In genomic region chr12:79442126-79442525, GRCm38 (mm10) we compare ENCODE assay signal across 18 mouse cellular contexts.
A peak's percentile ranks its signal among the peaks of the same experiment; 100 is the strongest.
DNase-seq lines count a peak whose midpoint lies in the region; ATAC-seq and TF ChIP-seq lines count a peak whose summit lies in the region.
"Had no signal": no experiment of that assay in that cellular context is flagged by ENCODE, and none has a peak within 500 bp of the region (broad histone marks: within the 10 kb centered on the region; RNA-seq: fewer than 3 reads in every experiment).

No protein-coding gene starts in this region.

- H3K27me3 ChIP-seq in liver, postnatal 0 days (ENCODE audit: insufficient read depth, low read length) = no peaks in the 10 kb centered on the region
- no peaks in the 10 kb centered on the region for H3K27me3 ChIP-seq in small intestine, adult 2 months (ENCODE audit: control insufficient read depth, insufficient read depth, low read length)
- H3K27me3 ChIP-seq in hindbrain, embryonic 14.5 days (ENCODE audit: control insufficient read depth, insufficient read depth, low read length) = no peaks in the 10 kb centered on the region
- H3K27me3 ChIP-seq: forebrain, embryonic 12.5 days; heart, embryonic 12.5 days had no signal

- no peak for TF ChIP-seq EP300 in liver, postnatal 0 days (IDR thresholded peaks at IDR 0.05; ENCODE audit: low read depth)

- H3K9me3 ChIP-seq in liver, postnatal 0 days (ENCODE audit: low read length) = no peaks in the 10 kb centered on the region
- no peaks in the 10 kb centered on the region for H3K9me3 ChIP-seq in hindbrain, embryonic 14.5 days (ENCODE audit: control insufficient read depth, low read length)
- H3K9me3 ChIP-seq: forebrain, embryonic 12.5 days; heart, embryonic 12.5 days had no signal

- TF ChIP-seq CTCF in liver, postnatal 0 days (IDR thresholded peaks at IDR 0.05; ENCODE audit: low read depth) = no peak
- TF ChIP-seq CTCF in small intestine, adult 2 months (IDR thresholded peaks at IDR 0.05; ENCODE audit: extremely low read depth, insufficient read length, insufficient replicate concordance, low read depth, low read length) = no peak

- no peaks in the 10 kb centered on the region for H3K36me3 ChIP-seq in liver, postnatal 0 days (replicated peaks; ENCODE audit: insufficient read depth, low read length)
- H3K36me3 ChIP-seq in small intestine, adult 2 months (ENCODE audit: control insufficient read depth, insufficient read depth, low read length) = no peaks in the 10 kb centered on the region
- no peaks in the 10 kb centered on the region for H3K36me3 ChIP-seq in hindbrain, embryonic 14.5 days (replicated peaks; ENCODE audit: control insufficient read depth, insufficient read depth)
- H3K36me3 ChIP-seq: forebrain, embryonic 12.5 days; heart, embryonic 12.5 days had no signal

- H3K4me3 ChIP-seq in liver, postnatal 0 days (ENCODE audit: low read depth, low read length) = no peak overlapping the region
- H3K4me3 ChIP-seq in small intestine, adult 2 months (ENCODE audit: low read depth, low read length) = no peak overlapping the region
- H3K4me3 ChIP-seq in hindbrain, embryonic 14.5 days (replicated peaks; ENCODE audit: low read length) = no peak overlapping the region
- H3K4me3 ChIP-seq: forebrain, embryonic 12.5 days; heart, embryonic 12.5 days had no signal

- no peak for TF ChIP-seq POLR2A in small intestine, adult 2 months (IDR thresholded peaks at IDR 0.05; ENCODE audit: low read depth, low read length)

- no peak for ATAC-seq in liver, postnatal 0 days
- ATAC-seq in megakaryocyte progenitor cell, adult 5-6 weeks (replicated peaks; ENCODE audit: poor library complexity) = no peak
- no peak for ATAC-seq in hindbrain, embryonic 14.5 days (ENCODE audit: low FRiP score)
- ATAC-seq: midbrain, embryonic 16.5 days had no signal

- H3K27ac ChIP-seq in liver, postnatal 0 days (ENCODE audit: low read depth) = 0 out of 2 replicates have a peak overlapping the region, but pooled peaks have one; percentile 26
- H3K27ac ChIP-seq in small intestine, adult 2 months (ENCODE audit: insufficient read depth, low read depth, low read length) = peak overlapping the region; percentile 86
- H3K27ac ChIP-seq in hindbrain, embryonic 14.5 days = no peak overlapping the region
- H3K27ac ChIP-seq: forebrain, embryonic 12.5 days had no signal

- H3K4me2 ChIP-seq in liver, postnatal 0 days (ENCODE audit: low read depth, low read length) = no peak overlapping the region
- H3K4me2 ChIP-seq in hindbrain, embryonic 14.5 days (replicated peaks) = no peak overlapping the region
- H3K4me2 ChIP-seq: forebrain, embryonic 12.5 days; heart, embryonic 12.5 days; liver, embryonic 11.5 days had no signal

- WGBS in liver, postnatal 0 days (ENCODE audit: insufficient replicate concordance) = 57% methylated on average over 7 of the region's 7 CpGs
- 25% methylated on average over 7 of the region's 7 CpGs for WGBS in small intestine, adult 2 months
- WGBS in hindbrain, embryonic 14.5 days = 83% methylated on average over 7 of the region's 7 CpGs

- H3K9ac ChIP-seq in liver, postnatal 0 days (replicated peaks) = no peak overlapping the region
- H3K9ac ChIP-seq in hindbrain, embryonic 14.5 days = no peak overlapping the region
- H3K9ac ChIP-seq: forebrain, embryonic 12.5 days; heart, embryonic 12.5 days had no signal

- no peak for DNase-seq in liver, postnatal 0 days
- no peak for DNase-seq in liver
- DNase-seq in A20 (ENCODE audit: low read depth, low spot score) = peak; percentile 79
- peak; percentile 15 for DNase-seq in T-cell, adult 2 months (ENCODE audit: low spot score)
- DNase-seq in hindbrain, embryonic 14.5 days (ENCODE audit: low spot score) = no peak
- DNase-seq: adrenal gland, postnatal 25 days; cerebellum, adult 8-10 months; gastrocnemius, postnatal 36 days; heart, postnatal 36 days; kidney, adult 2 months; kidney, postnatal 36 days; thymus, adult 2 months had no signal

- peaks cover 3% of the 10 kb centered on the region; the same call in 1 of the 2 replicates for H3K4me1 ChIP-seq in liver, postnatal 0 days (ENCODE audit: insufficient read depth)
- H3K4me1 ChIP-seq in small intestine, adult 2 months (ENCODE audit: control insufficient read depth, insufficient read depth, insufficient read length, low read length) = peaks cover 12% of the 10 kb centered on the region
- H3K4me1 ChIP-seq in hindbrain, embryonic 14.5 days (replicated peaks; ENCODE audit: control insufficient read depth, insufficient read depth, low read length) = no peaks in the 10 kb centered on the region
- H3K4me1 ChIP-seq: forebrain, embryonic 12.5 days; heart, embryonic 12.5 days had no signal

Comparison
In these comparisons a context has a peak if more than half of its experiments do, and no peak if none do; other contexts are left out.
1. DNase-seq: peak in A20 (single experiment) and T-cell, adult 2 months (single experiment); none in liver, postnatal 0 days (single experiment), liver (single experiment) and hindbrain, embryonic 14.5 days (single experiment).